Mouse (Mus musculus): ENCODE measurements around the gene Tvp23b. TPM values are rescaled to one million over a fixed set of nuclear protein-coding genes. Genes with fewer than 3 reads are reported as not detected.
A peak's percentile ranks its signal among the peaks of the same experiment; 100 is the strongest.

Tvp23b gene
- 10 to 100 TPM; 19.8 to 21.6 TPM for total RNA-seq (2021)

- peak; percentile 97 to 100 for DNase-seq (ENCODE audit: extremely low spot score in 1 of 2, low spot score in 2 of 2)
- intact Hi-C loops (cut with DNase I): no loop called here
These were observed at the start of gene Tvp23b for GRCm38 (mm10) chr11:62879220-62880048. Gene Tvp23b, plus strand, starts transcription at chr11:62879455.

DNA sequence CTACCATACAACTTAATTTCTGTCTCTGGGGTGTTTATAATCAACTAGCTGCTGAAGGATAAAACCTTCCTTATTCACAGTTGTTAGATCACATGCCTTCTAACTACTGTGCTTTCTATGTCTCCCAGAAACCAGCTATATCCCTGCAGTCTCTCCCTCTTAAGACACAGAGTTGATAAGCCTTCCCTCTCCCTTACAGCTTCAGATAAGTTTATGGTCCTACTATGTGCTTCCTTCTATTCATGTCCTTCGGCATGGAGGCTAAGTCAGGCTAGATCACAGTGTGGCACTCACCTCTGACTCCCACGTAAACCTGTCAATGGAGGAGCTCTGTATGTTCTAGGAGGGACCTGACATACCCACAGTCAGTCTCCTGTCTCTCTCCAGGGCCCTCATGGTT is 48.9 kb upstream of the Tvp23b start:
- intact Hi-C loops (cut with DNase I): no loop called here
- DNase-seq (ENCODE audit: extremely low spot score in 1 of 2, low spot score in 2 of 2): no peak

DNA sequence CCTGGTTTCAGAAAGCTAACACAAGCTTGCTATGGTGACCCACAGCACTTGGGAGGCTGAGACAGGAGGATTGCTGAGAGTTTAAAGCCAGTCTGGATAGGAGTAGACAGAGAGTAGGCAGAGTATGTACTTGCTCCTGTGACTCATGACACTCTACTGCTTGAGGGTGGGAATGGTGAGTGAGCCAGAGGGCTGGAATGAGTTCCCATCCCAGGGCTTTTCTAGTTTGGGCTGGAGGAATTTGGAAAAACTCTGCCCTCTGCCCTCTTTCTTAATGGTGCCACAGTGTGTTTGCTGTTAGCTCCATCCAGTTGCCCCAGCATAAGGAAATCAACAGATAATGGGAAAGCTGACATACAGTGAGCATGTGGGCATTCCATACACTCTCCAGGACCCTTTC is 47.3 kb upstream of the Tvp23b start:
- intact Hi-C loops (cut with DNase I): no loop called here

GRCm38 (mm10) chr11:62844562-62844961 is 34.7 kb upstream of the Tvp23b start:
- no peak for DNase-seq (ENCODE audit: extremely low spot score in 1 of 2, low spot score in 2 of 2)

More for the DNA sequence above, 47.3 kb upstream of the Tvp23b start:
- DNase-seq (ENCODE audit: extremely low spot score in 1 of 2, low spot score in 2 of 2): no peak

DNA sequence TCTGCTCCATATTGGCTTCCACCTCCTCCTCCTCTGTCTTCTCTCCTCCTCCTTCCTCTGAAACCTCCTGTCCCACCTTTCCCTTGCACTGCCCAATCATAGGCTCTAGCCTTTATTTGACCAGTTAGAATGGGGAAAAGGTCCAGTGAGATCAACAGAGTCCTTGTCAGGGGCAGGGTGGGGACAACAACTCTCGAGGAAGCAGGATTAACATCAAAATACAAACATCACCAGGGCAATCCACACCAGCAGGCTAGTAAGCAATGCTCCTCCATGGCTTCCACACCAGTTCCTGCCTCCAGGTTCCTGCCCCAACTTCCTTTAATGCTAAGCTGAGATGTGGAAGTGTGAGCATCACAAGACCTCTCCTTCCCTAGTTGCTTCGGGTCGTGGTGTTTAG is 33.5 kb upstream of the Tvp23b start:
- intact Hi-C loops (cut with DNase I): no loop called here
- DNase-seq (ENCODE audit: extremely low spot score in 1 of 2, low spot score in 2 of 2): no peak

More at GRCm38 (mm10) chr11:62844562-62844961, 34.7 kb upstream of the Tvp23b start:
- intact Hi-C loops (cut with DNase I): no loop called here

GRCm38 (mm10) chr11:62846961-62847654 is 32.1 kb upstream of the Tvp23b start, which contains the start of gene Fbxw10:
Gene Fbxw10, plus strand, starts transcription at chr11:62847069.
- intact Hi-C loops (cut with DNase I): no loop called here
- DNase-seq (ENCODE audit: extremely low spot score in 1 of 2, low spot score in 2 of 2): peak in 1 of 2 experiments; percentile 13

DNA sequence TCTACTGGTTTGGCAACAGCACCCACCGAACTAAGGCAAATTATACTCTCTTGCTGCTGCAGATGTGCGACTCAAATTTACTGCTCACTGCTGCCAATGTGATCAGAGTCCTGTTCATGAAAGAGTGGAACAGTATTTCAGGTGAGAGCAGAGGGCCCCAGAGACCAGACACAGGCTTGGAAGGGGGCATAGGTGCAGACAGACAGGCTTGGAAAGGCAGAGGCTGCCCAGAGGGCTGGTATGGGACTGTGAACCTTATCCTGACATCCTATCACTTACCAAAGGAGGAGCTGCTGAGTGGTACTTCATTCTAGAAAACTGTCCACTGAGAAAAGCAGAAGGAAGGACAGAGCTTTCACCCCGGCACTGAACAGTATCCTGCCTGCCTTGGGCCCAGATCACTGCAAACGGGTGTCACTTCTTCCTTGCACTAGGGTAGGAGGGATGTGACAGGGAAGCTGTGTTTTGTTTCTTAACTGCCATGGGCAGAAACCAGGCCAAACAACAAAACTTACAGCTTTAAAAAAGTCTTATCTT is 31.5 kb upstream of the Tvp23b start:
- intact Hi-C loops (cut with DNase I): no loop called here
- DNase-seq (ENCODE audit: extremely low spot score in 1 of 2, low spot score in 2 of 2): no peak

DNA sequence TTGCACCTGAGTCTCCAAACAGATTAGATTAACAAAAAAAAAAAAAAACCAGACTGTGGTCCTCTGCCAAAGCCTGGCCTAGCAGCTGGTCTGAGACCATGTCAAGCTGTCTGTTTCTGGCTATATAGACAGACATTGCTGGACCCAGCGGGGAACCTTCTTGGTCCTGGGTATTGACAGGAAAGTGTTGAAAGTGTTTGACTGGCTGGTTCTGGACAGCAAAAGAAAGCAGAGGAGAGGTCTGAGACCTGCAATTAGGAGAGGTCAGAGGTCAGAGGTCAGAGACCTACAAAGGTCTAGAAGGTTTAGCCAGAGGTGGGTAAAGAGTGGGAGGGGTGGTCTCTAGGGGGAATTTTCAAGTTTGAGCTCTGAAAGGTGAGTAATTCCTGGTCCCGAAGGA is 31.0 kb upstream of the Tvp23b start:
- DNase-seq (ENCODE audit: extremely low spot score in 1 of 2, low spot score in 2 of 2): no peak

DNA sequence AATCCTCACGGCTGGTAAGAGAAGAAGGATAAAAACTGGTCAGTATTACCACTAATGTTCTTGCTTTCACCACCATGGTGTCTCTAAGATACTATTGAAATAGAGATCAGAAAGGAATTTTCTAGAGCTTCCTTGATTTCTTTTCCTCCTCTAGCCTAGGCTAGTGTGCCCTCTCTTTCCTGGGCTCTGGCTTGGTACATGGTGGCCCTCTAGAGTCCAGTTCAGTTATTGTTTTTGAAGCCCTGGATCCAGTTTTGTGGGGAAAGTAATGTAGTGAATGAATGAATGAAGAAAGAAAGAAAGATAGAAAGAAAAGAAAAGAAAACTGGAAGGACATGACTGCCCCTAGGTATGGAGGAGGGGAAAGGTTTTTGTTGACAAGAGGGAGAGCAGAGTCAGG is 28.1 kb upstream of the Tvp23b start:
- DNase-seq (ENCODE audit: extremely low spot score in 1 of 2, low spot score in 2 of 2): peak in 1 of 2 experiments; percentile 8
- intact Hi-C loops (cut with DNase I): loop anchor here (5.0 kb wide), 1 partner anchor 94 kb away; no protein-coding TSS in a partner anchor

More for the DNA sequence above, 31.0 kb upstream of the Tvp23b start:
- intact Hi-C loops (cut with DNase I): no loop called here

DNA sequence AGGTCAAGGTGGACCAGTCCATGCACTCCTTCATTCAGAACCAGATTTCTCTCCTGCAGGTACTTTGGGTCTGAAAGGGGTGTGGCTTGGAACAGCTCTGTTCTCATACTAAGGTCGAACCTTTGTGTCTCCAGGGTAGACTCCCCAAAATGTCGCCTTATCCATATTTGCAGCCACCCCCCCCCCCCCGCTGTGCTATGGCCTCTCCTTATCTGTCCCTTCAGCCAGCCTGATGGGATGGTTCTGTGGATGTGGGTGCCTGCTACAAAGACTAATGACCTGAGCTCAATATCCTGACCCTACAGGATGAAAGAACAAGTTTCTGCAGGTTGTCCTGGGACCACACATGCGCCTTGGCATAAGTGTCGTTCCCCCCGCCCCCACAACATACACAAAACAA is 25.9 kb upstream of the Tvp23b start:
- intact Hi-C loops (cut with DNase I): loop anchor here (5.0 kb wide), 1 partner anchor 96 kb away; no protein-coding TSS in a partner anchor
- DNase-seq (ENCODE audit: extremely low spot score in 1 of 2, low spot score in 2 of 2): no peak

DNA sequence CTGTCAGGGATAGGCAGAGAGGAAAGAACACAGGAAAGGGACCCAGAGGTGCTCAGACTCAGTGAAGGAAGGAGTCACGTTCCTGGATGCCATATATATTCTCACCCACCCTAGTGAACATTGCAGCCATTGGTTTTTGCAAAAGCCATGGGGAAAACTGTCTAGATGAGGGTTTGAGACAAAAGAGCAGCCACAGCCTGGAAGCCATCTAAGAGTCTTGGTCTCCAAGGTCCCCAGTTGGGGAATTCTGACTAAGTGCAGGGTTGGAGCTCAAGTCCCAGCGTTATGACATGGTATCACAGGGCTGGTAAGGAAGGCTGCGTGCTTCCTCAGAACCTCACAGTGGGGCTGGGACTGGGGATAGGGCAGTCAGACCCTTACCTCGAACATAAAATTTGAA is 13.7 kb upstream of the Tvp23b start:
- no peak for DNase-seq (ENCODE audit: extremely low spot score in 1 of 2, low spot score in 2 of 2)
- intact Hi-C loops (cut with DNase I): no loop called here

DNA sequence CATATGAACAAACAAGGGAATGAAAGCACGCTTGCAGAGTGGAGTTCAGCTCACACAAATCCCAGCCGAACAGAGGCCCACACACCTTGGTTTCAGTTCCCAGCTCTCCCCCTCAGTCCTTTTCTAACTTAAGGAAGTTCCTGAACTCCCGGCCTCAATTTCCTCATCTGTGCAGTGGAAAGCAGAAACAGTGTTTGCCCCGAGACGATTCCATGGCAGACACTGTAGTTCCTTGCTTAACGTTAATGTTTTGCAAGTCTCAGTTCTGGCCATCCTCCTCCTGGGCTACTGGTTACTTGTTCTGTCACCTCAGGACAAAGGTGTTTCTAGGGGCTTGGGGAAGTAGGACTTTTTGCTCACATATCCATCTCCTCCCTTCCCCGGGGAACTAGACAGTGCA is 12.6 kb upstream of the Tvp23b start:
- no peak for DNase-seq (ENCODE audit: extremely low spot score in 1 of 2, low spot score in 2 of 2)
- intact Hi-C loops (cut with DNase I): no loop called here

DNA sequence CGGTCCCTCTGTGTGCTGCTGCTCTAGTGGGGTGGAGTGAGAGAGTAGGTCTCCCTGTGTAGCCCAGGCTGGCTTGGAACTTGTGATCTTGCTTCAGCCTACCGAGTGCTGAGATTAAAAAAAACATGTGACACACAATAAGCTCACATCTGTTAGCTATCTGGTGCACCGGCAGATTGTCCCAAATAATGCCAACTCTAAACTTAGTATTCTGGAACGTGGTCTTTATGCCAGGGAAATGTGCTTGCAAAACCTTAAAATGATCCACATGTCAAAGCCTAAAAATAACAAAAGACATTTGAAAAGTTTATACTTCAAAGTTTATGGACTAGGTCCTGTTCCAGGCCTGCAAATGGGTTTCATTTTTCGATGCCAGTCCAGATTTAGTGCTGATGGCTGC is 10.1 kb upstream of the Tvp23b start:
- no peak for DNase-seq (ENCODE audit: extremely low spot score in 1 of 2, low spot score in 2 of 2)

GRCm38 (mm10) chr11:62869715-62870371 is 9.4 kb upstream of the Tvp23b start:
- intact Hi-C loops (cut with DNase I): no loop called here
- DNase-seq (ENCODE audit: extremely low spot score in 1 of 2, low spot score in 2 of 2): no peak

More for the DNA sequence above, 10.1 kb upstream of the Tvp23b start:
- intact Hi-C loops (cut with DNase I): no loop called here

- intact Hi-C loops (cut with DNase I): no loop called here
- no peak for DNase-seq (ENCODE audit: extremely low spot score in 1 of 2, low spot score in 2 of 2)
These were observed 5.8 kb upstream of the Tvp23b start for GRCm38 (mm10) chr11:62873479-62873878.

- intact Hi-C loops (cut with DNase I): no loop called here
- DNase-seq (ENCODE audit: extremely low spot score in 1 of 2, low spot score in 2 of 2): no peak
These were observed 3.6 kb upstream of the Tvp23b start for GRCm38 (mm10) chr11:62875696-62876095.

GRCm38 (mm10) chr11:62876445-62876844 is 2.8 kb upstream of the Tvp23b start:
- intact Hi-C loops (cut with DNase I): no loop called here
- no peak for DNase-seq (ENCODE audit: extremely low spot score in 1 of 2, low spot score in 2 of 2)

DNA sequence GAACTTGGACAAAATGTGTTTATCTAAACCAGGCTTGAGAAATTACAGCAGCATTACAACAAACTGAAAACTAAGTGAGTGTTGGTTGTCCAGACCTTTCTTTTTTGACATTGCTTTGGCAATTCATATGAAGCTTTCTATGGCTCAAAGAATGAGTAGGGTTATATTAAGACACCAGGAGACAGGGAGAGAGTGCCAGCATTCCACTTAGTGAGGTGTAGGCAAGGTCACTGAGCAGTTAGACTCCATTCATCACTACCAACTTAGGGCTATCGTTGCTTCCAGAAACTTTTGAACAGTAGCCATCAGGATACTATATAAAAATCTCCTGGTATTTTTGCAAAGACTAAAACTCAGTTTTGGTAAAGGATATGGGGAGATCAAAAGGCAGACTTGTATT is 1.9 kb upstream of the Tvp23b start:
- intact Hi-C loops (cut with DNase I): no loop called here
- DNase-seq (ENCODE audit: extremely low spot score in 1 of 2, low spot score in 2 of 2): no peak

GRCm38 (mm10) chr11:62878728-62879127 is 527 bp upstream of the Tvp23b start:
- DNase-seq (ENCODE audit: extremely low spot score in 1 of 2, low spot score in 2 of 2): no peak
- intact Hi-C loops (cut with DNase I): no loop called here

Data from left cerebral cortex, postnatal 10 days (tissue).